Mouse (Mus musculus): ENCODE results near the gene Rsph3a. TPM values are rescaled to one million over a fixed set of nuclear protein-coding genes. Genes with fewer than 3 reads are reported as not detected.
"Not testable (repeated sequence)": the region's sequence is repeated elsewhere in the genome, so short reads cannot be mapped to it uniquely, and the experiment has no call there.

The Rsph3a gene
- polyA plus RNA-seq, 1 experiment from 2014 or later, result 38.5 TPM

GRCm38 (mm10) chr17:7925413-7926160, 19.8 kb upstream of the Rsph3a start, which contains the start of gene Tagap:
Gene Tagap, plus strand, starts transcription at chr17:7926000.
- 0 out of 2 replicates have a peak within 1 kb of the TSS, but pooled peaks have one; percentile 11 for H3K4me2 ChIP-seq (replicated peaks; ENCODE audit: low read depth)
- TF ChIP-seq CTCF (IDR thresholded peaks at IDR 0.05; ENCODE audit: low read depth) (no peak), EP300 (optimal IDR thresholded peaks at IDR 0.05) (no peak)
- no peak within 1 kb of the TSS for H3K27ac ChIP-seq (replicated peaks)
- H3K36me3 ChIP-seq (ENCODE audit: control insufficient read depth, insufficient read depth, low read length), result no peaks in the 10 kb centered on the region
- WGBS, result 47% methylated on average over 13 of the region's 13 CpGs
- no peaks in the 10 kb centered on the region for H3K9me3 ChIP-seq (ENCODE audit: control insufficient read depth, low read length)
- ATAC-seq (ENCODE audit: low FRiP score, low TSS enrichment) (0 out of 2 replicates have a peak, but pooled peaks have one; percentile 59), DNase-seq (ENCODE audit: low spot score) (no peak)
- H3K27me3 ChIP-seq (ENCODE audit: control insufficient read depth, insufficient read depth, low read length), result no peaks in the 10 kb centered on the region
- no peak within 1 kb of the TSS for H3K9ac ChIP-seq (ENCODE audit: low read length)
- no peaks in the 10 kb centered on the region; the same call in 1 of the 2 replicates for H3K4me1 ChIP-seq (replicated peaks; ENCODE audit: control insufficient read depth, insufficient read depth)
- H3K4me3 ChIP-seq (ENCODE audit: low read depth, low read length), result no peak within 1 kb of the TSS

GRCm38 (mm10) chr17:7927582-7928535, 17.6 kb upstream of the Rsph3a start:
- DNase-seq (ENCODE audit: low spot score), result peak; percentile 63
- Histone ChIP-seq H3K4me1 (replicated peaks; ENCODE audit: control insufficient read depth, insufficient read depth) (no peaks in the 10 kb centered on the region; the same call in 1 of the 2 replicates), H3K36me3 (ENCODE audit: control insufficient read depth, insufficient read depth, low read length) (no peaks in the 10 kb centered on the region), H3K4me3 (ENCODE audit: low read depth, low read length) (no peak overlapping the region), H3K9me3 (ENCODE audit: control insufficient read depth, low read length) (no peaks in the 10 kb centered on the region), H3K27me3 (ENCODE audit: control insufficient read depth, insufficient read depth, low read length) (no peaks in the 10 kb centered on the region), H3K4me2 (replicated peaks; ENCODE audit: low read depth) (no peak overlapping the region), H3K9ac (ENCODE audit: low read length) (no peak overlapping the region), H3K27ac (replicated peaks) (no peak overlapping the region)
- no peak for ATAC-seq (ENCODE audit: low FRiP score, low TSS enrichment)
- WGBS, result 71% methylated on average over 24 of the region's 24 CpGs
- TF ChIP-seq CTCF (IDR thresholded peaks at IDR 0.05; ENCODE audit: low read depth) (peak; percentile 81), EP300 (optimal IDR thresholded peaks at IDR 0.05) (no peak)

GRCm38 (mm10) chr17:7928662-7929061, 16.8 kb upstream of the Rsph3a start:
- H3K9ac ChIP-seq (ENCODE audit: low read length), result no peak overlapping the region
- DNase-seq (ENCODE audit: low spot score) (no peak), ATAC-seq (ENCODE audit: low FRiP score, low TSS enrichment) (no peak)
- no peak overlapping the region for H3K27ac ChIP-seq (replicated peaks)
- H3K4me3 ChIP-seq (ENCODE audit: low read depth, low read length), result no peak overlapping the region
- 87% methylated on average over 6 of the region's 6 CpGs for WGBS
- no peak overlapping the region for H3K4me2 ChIP-seq (replicated peaks; ENCODE audit: low read depth)
- no peaks in the 10 kb centered on the region for H3K9me3 ChIP-seq (ENCODE audit: control insufficient read depth, low read length)
- H3K36me3 ChIP-seq (ENCODE audit: control insufficient read depth, insufficient read depth, low read length), result no peaks in the 10 kb centered on the region
- TF ChIP-seq EP300 (optimal IDR thresholded peaks at IDR 0.05) (no peak), CTCF (IDR thresholded peaks at IDR 0.05; ENCODE audit: low read depth) (no peak)
- no peaks in the 10 kb centered on the region for H3K27me3 ChIP-seq (ENCODE audit: control insufficient read depth, insufficient read depth, low read length)
- H3K4me1 ChIP-seq (replicated peaks; ENCODE audit: control insufficient read depth, insufficient read depth), result no peaks in the 10 kb centered on the region; the same call in 1 of the 2 replicates

- Histone ChIP-seq H3K27me3 (ENCODE audit: control insufficient read depth, insufficient read depth, low read length) (no peaks in the 10 kb centered on the region), H3K4me3 (ENCODE audit: low read depth, low read length) (no peak overlapping the region), H3K27ac (replicated peaks) (no peak overlapping the region), H3K36me3 (ENCODE audit: control insufficient read depth, insufficient read depth, low read length) (no peaks in the 10 kb centered on the region), H3K4me1 (replicated peaks; ENCODE audit: control insufficient read depth, insufficient read depth) (no peaks in the 10 kb centered on the region; the same call in 1 of the 2 replicates), H3K9me3 (ENCODE audit: control insufficient read depth, low read length) (no peaks in the 10 kb centered on the region), H3K9ac (ENCODE audit: low read length) (no peak overlapping the region), H3K4me2 (replicated peaks; ENCODE audit: low read depth) (no peak overlapping the region)
- no peak for DNase-seq (ENCODE audit: low spot score)
- peak; percentile 56 for TF ChIP-seq CTCF (IDR thresholded peaks at IDR 0.05; ENCODE audit: low read depth)
- no peak for TF ChIP-seq EP300 (optimal IDR thresholded peaks at IDR 0.05)
- WGBS, result 32% methylated on average over 8 of the region's 8 CpGs
- ATAC-seq (ENCODE audit: low FRiP score, low TSS enrichment), result no peak
Measured at GRCm38 (mm10) chr17:7929279-7929678, 16.1 kb upstream of the Rsph3a start.

- Histone ChIP-seq H3K9me3 (ENCODE audit: control insufficient read depth, low read length) (no peaks in the 10 kb centered on the region), H3K4me2 (replicated peaks; ENCODE audit: low read depth) (no peak overlapping the region), H3K27ac (replicated peaks) (no peak overlapping the region), H3K36me3 (ENCODE audit: control insufficient read depth, insufficient read depth, low read length) (no peaks in the 10 kb centered on the region), H3K27me3 (ENCODE audit: control insufficient read depth, insufficient read depth, low read length) (no peaks in the 10 kb centered on the region), H3K9ac (ENCODE audit: low read length) (no peak overlapping the region), H3K4me3 (ENCODE audit: low read depth, low read length) (no peak overlapping the region), H3K4me1 (replicated peaks; ENCODE audit: control insufficient read depth, insufficient read depth) (no peaks in the 10 kb centered on the region)
- 82% methylated on average over 13 of the region's 13 CpGs for WGBS
- ATAC-seq (ENCODE audit: low FRiP score, low TSS enrichment) (no peak), DNase-seq (ENCODE audit: low spot score) (no peak)
- TF ChIP-seq CTCF (IDR thresholded peaks at IDR 0.05; ENCODE audit: low read depth) (no peak), EP300 (optimal IDR thresholded peaks at IDR 0.05) (no peak)
Measured at GRCm38 (mm10) chr17:7931096-7931990, 14.1 kb upstream of the Rsph3a start.

- H3K27me3 ChIP-seq (ENCODE audit: control insufficient read depth, insufficient read depth, low read length); H3K36me3 ChIP-seq (ENCODE audit: control insufficient read depth, insufficient read depth, low read length); H3K4me3 ChIP-seq (ENCODE audit: low read depth, low read length); H3K9me3 ChIP-seq (ENCODE audit: control insufficient read depth, low read length); ATAC-seq (ENCODE audit: low FRiP score, low TSS enrichment); H3K4me2 ChIP-seq (replicated peaks; ENCODE audit: low read depth); H3K4me1 ChIP-seq (replicated peaks; ENCODE audit: control insufficient read depth, insufficient read depth); DNase-seq (ENCODE audit: low spot score); H3K9ac ChIP-seq (ENCODE audit: low read length); H3K27ac ChIP-seq (replicated peaks): not testable (repeated sequence)
- WGBS, result 78% methylated on average over 5 of the region's 8 CpGs
Measured at GRCm38 (mm10) chr17:7932121-7932520, 13.3 kb upstream of the Rsph3a start.

Data from stomach, postnatal 0 days (tissue).